Mouse (Mus musculus): ENCODE measurements around the gene Zfp217.
A peak's percentile ranks its signal among the peaks of the same experiment; 100 is the strongest.

DNA sequence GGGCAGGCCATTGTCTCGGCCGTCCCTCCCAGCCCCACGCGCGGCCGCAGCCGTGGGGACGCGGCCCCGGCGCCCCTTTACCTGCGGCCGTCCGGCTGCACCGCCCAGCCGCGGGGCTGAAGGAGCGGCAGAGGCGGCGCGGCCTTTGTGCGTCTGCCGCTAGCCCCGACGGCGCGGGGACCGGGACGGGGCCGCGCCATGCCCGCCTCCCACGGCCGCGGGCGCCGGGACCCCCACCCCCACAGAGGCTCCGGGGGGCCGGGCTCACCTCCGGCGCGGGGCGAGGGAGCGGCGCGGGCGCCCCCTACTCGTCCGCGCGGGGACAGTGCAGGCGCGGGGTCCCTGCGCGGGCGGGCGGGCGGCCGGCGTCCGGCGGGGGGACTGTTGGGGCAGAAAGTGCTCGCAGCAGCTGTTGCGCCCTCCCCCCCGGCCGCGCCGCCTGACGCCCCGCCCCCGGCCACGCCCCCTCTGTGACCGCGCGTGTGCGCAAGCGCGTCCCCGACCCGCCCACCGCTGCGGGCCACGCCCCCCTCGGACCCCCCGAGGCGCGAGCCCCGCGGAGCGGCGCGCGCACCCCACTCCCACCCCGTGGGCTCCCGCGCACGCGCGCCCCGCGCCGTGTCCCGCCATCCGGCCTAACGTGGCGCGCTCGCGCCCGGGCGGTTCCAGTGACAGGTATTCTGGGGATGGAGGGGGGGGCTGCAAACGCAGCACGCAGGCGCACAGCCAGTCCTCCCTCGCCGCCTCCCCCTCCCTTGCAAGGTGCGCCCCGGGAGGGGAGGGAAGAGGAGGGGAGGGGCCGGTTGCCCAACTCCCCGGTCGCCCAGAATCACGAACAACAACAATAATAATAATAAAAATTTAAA is 16.9 kb downstream of the Zfp217 start:
- 0 out of 2 replicates have a peak, but pooled peaks have one; percentile 14 for TF ChIP-seq CTCF (IDR thresholded peaks at IDR 0.05; ENCODE audit: low read depth)
- no peak for TF ChIP-seq EP300 (IDR thresholded peaks at IDR 0.05; ENCODE audit: low read depth)

Measured in heart, postnatal 0 days (tissue).